Mouse (Mus musculus): ENCODE data around the gene Kidins220. TPM values are rescaled to one million over a fixed set of nuclear protein-coding genes. Genes with fewer than 3 reads are reported as not detected.

Kidins220 gene
- polyA plus RNA-seq, 1 experiment, result 72.1 TPM

- no peak for TF ChIP-seq CTCF (IDR thresholded peaks at IDR 0.05; ENCODE audit: borderline replicate concordance, control insufficient read depth, extremely low read depth, insufficient read depth, low read length, poor library complexity)
- no peak for TF ChIP-seq POLR2A (IDR thresholded peaks at IDR 0.05; ENCODE audit: control insufficient read depth, extremely low read depth, insufficient read depth, low read length, poor library complexity)
- Histone ChIP-seq H3K27me3 (ENCODE audit: control insufficient read depth, insufficient read depth, low read length) (no peaks in the 10 kb centered on the region), H3K4me1 (replicated peaks; ENCODE audit: control insufficient read depth, insufficient read depth, low read length) (no peaks in the 10 kb centered on the region), H3K36me3 (ENCODE audit: control insufficient read depth, insufficient read depth, low read length) (no peaks in the 10 kb centered on the region), H3K4me3 (ENCODE audit: control insufficient read depth, insufficient read depth, low read length) (no peak overlapping the region), H3K27ac (ENCODE audit: control insufficient read depth, insufficient read depth, low read length) (no peak overlapping the region)
- DNase-seq, result no peak
- 94% methylated on average over 3 of the region's 3 CpGs for WGBS
These were observed 16.2 kb upstream of the Kidins220 start for GRCm38 (mm10) chr12:24958526-24958925.

- DNase-seq, result no peak
- no peak for TF ChIP-seq CTCF (IDR thresholded peaks at IDR 0.05; ENCODE audit: borderline replicate concordance, control insufficient read depth, extremely low read depth, insufficient read depth, low read length, poor library complexity)
- no peak for TF ChIP-seq POLR2A (IDR thresholded peaks at IDR 0.05; ENCODE audit: control insufficient read depth, extremely low read depth, insufficient read depth, low read length, poor library complexity)
These were observed 12.9 kb upstream of the Kidins220 start for GRCm38 (mm10) chr12:24961821-24962220.

GRCm38 (mm10) chr12:24962362-24962967, 12.3 kb upstream of the Kidins220 start:
- H3K27ac ChIP-seq (ENCODE audit: control insufficient read depth, insufficient read depth, low read length), result no peak overlapping the region
- H3K4me3 ChIP-seq (ENCODE audit: control insufficient read depth, insufficient read depth, low read length), result no peak overlapping the region
- no peak for DNase-seq
- no peaks in the 10 kb centered on the region for H3K36me3 ChIP-seq (ENCODE audit: control insufficient read depth, insufficient read depth, low read length)
- H3K27me3 ChIP-seq (ENCODE audit: control insufficient read depth, insufficient read depth, low read length), result no peaks in the 10 kb centered on the region
- no peaks in the 10 kb centered on the region for H3K4me1 ChIP-seq (replicated peaks; ENCODE audit: control insufficient read depth, insufficient read depth, low read length)
- WGBS, result 94% methylated on average over 11 of the region's 11 CpGs
- TF ChIP-seq CTCF (IDR thresholded peaks at IDR 0.05; ENCODE audit: borderline replicate concordance, control insufficient read depth, extremely low read depth, insufficient read depth, low read length, poor library complexity) (no peak), POLR2A (IDR thresholded peaks at IDR 0.05; ENCODE audit: control insufficient read depth, extremely low read depth, insufficient read depth, low read length, poor library complexity) (no peak)

More at GRCm38 (mm10) chr12:24961821-24962220, 12.9 kb upstream of the Kidins220 start:
- Histone ChIP-seq H3K36me3 (ENCODE audit: control insufficient read depth, insufficient read depth, low read length) (no peaks in the 10 kb centered on the region), H3K27ac (ENCODE audit: control insufficient read depth, insufficient read depth, low read length) (no peak overlapping the region), H3K4me1 (replicated peaks; ENCODE audit: control insufficient read depth, insufficient read depth, low read length) (no peaks in the 10 kb centered on the region), H3K4me3 (ENCODE audit: control insufficient read depth, insufficient read depth, low read length) (no peak overlapping the region), H3K27me3 (ENCODE audit: control insufficient read depth, insufficient read depth, low read length) (no peaks in the 10 kb centered on the region)
- 98% methylated on average over 7 of the region's 7 CpGs for WGBS

GRCm38 (mm10) chr12:24963393-24964022, 11.2 kb upstream of the Kidins220 start:
- H3K4me1 ChIP-seq (replicated peaks; ENCODE audit: control insufficient read depth, insufficient read depth, low read length), result no peaks in the 10 kb centered on the region
- no peaks in the 10 kb centered on the region for H3K27me3 ChIP-seq (ENCODE audit: control insufficient read depth, insufficient read depth, low read length)
- no peak for TF ChIP-seq CTCF (IDR thresholded peaks at IDR 0.05; ENCODE audit: borderline replicate concordance, control insufficient read depth, extremely low read depth, insufficient read depth, low read length, poor library complexity)
- TF ChIP-seq POLR2A (IDR thresholded peaks at IDR 0.05; ENCODE audit: control insufficient read depth, extremely low read depth, insufficient read depth, low read length, poor library complexity), result no peak
- WGBS, result 19% methylated on average over 13 of the region's 13 CpGs
- no peak for DNase-seq
- H3K4me3 ChIP-seq (ENCODE audit: control insufficient read depth, insufficient read depth, low read length), result no peak overlapping the region
- H3K36me3 ChIP-seq (ENCODE audit: control insufficient read depth, insufficient read depth, low read length), result no peaks in the 10 kb centered on the region
- no peak overlapping the region for H3K27ac ChIP-seq (ENCODE audit: control insufficient read depth, insufficient read depth, low read length)

GRCm38 (mm10) chr12:24965406-24965805, 9.3 kb upstream of the Kidins220 start:
- no peak for TF ChIP-seq CTCF (IDR thresholded peaks at IDR 0.05; ENCODE audit: borderline replicate concordance, control insufficient read depth, extremely low read depth, insufficient read depth, low read length, poor library complexity)
- no peak for TF ChIP-seq POLR2A (IDR thresholded peaks at IDR 0.05; ENCODE audit: control insufficient read depth, extremely low read depth, insufficient read depth, low read length, poor library complexity)
- no peak for DNase-seq
- no peaks in the 10 kb centered on the region for H3K36me3 ChIP-seq (ENCODE audit: control insufficient read depth, insufficient read depth, low read length)
- 96% methylated on average over 6 of the region's 6 CpGs for WGBS
- H3K27me3 ChIP-seq (ENCODE audit: control insufficient read depth, insufficient read depth, low read length), result no peaks in the 10 kb centered on the region
- H3K4me1 ChIP-seq (replicated peaks; ENCODE audit: control insufficient read depth, insufficient read depth, low read length), result no peaks in the 10 kb centered on the region
- H3K4me3 ChIP-seq (ENCODE audit: control insufficient read depth, insufficient read depth, low read length), result no peak overlapping the region
- no peak overlapping the region for H3K27ac ChIP-seq (ENCODE audit: control insufficient read depth, insufficient read depth, low read length)

GRCm38 (mm10) chr12:24966046-24966445, 8.7 kb upstream of the Kidins220 start:
- DNase-seq, result no peak
- Histone ChIP-seq H3K4me3 (ENCODE audit: control insufficient read depth, insufficient read depth, low read length) (no peak overlapping the region), H3K4me1 (replicated peaks; ENCODE audit: control insufficient read depth, insufficient read depth, low read length) (no peaks in the 10 kb centered on the region), H3K27me3 (ENCODE audit: control insufficient read depth, insufficient read depth, low read length) (no peaks in the 10 kb centered on the region), H3K36me3 (ENCODE audit: control insufficient read depth, insufficient read depth, low read length) (no peaks in the 10 kb centered on the region), H3K27ac (ENCODE audit: control insufficient read depth, insufficient read depth, low read length) (no peak overlapping the region)
- TF ChIP-seq POLR2A (IDR thresholded peaks at IDR 0.05; ENCODE audit: control insufficient read depth, extremely low read depth, insufficient read depth, low read length, poor library complexity) (no peak), CTCF (IDR thresholded peaks at IDR 0.05; ENCODE audit: borderline replicate concordance, control insufficient read depth, extremely low read depth, insufficient read depth, low read length, poor library complexity) (no peak)
- WGBS, result 90% methylated on average over 2 of the region's 2 CpGs

Measured in thymus, adult 2 months (tissue).